Mouse (Mus musculus) intestine, embryonic 16.5 days (tissue): ENCODE results near the gene Folr1. TPM values are rescaled to one million over a fixed set of nuclear protein-coding genes. Genes with fewer than 3 reads are reported as not detected.

Source experiments
- ATAC-seq: fragments of 200-750 bp; cut with Nextera tagmentation; 2 replicates; pipeline ENCODE4 v1.8.0; 2017; ENCODE audit warnings: moderate TSS enrichment, moderate library complexity
- H3K27ac ChIP-seq: fragments of 300-500 bp; sonication (generic); 2 replicates; pipeline ENCODE4 v1.5.1; 2014; ENCODE audit warnings: mild to moderate bottlenecking, low read length
- H3K27me3 ChIP-seq: fragments of 300-500 bp; sonication (generic); replicated peaks from 2 replicates; pipeline ENCODE4 v1.6.1; 2014; ENCODE audit warnings: low read length, control low read depth, mixed read lengths; ENCODE audit not compliant: control insufficient read depth, insufficient read depth
- H3K36me3 ChIP-seq: fragments of 300-500 bp; sonication (generic); 2 replicates; pipeline ENCODE4 v1.6.1; 2014; ENCODE audit warnings: low read length, control low read depth; ENCODE audit not compliant: control insufficient read depth, insufficient read depth
- H3K4me1 ChIP-seq: fragments of 300-500 bp; sonication (generic); 2 replicates; pipeline ENCODE4 v1.6.1; 2014; ENCODE audit warnings: low read length, control low read depth, mixed read lengths; ENCODE audit not compliant: control insufficient read depth, insufficient read depth
- H3K4me2 ChIP-seq: fragments of 300-500 bp; sonication (generic); 2 replicates; pipeline ENCODE4 v1.6.1; 2014; ENCODE audit warnings: low read depth, low read length, control low read depth
- H3K4me3 ChIP-seq: fragments of 300-500 bp; sonication (generic); 2 replicates; pipeline ENCODE4 v1.5.1; 2014; ENCODE audit warnings: mild to moderate bottlenecking, low read length
- H3K9ac ChIP-seq: fragments of 300-500 bp; sonication (generic); 2 replicates; pipeline ENCODE4 v1.6.1; 2014; ENCODE audit warnings: low read depth, low read length
- H3K9me3 ChIP-seq: fragments of 300-500 bp; sonication (generic); 2 replicates; pipeline ENCODE4 v1.6.1; 2016; ENCODE audit warnings: low read length, control low read depth; ENCODE audit not compliant: control insufficient read depth
- WGBS: fragments of 180-500 bp; shearing (Covaris S2); extraction: QIAGEN DNeasy Blood & Tissue Kit; methylation state at CpG from one replicate; pipeline ENCODE4 v1.1.7; 2014; 5-methylcytosine and 5-hydroxymethylcytosine counted together
- polyA plus RNA-seq: library from polyadenylated mRNA; unstranded; fragments of >200 nt; fragmentation: Nextera tagmentation; extraction: Ambion mirVana; gene quantifications from 2 replicates; pipeline ENCODE4 v1.2.1, GENCODE M21; 2015

The Folr1 gene
- polyA plus RNA-seq: 201 and 253 TPM in 2 replicates

- 35% methylated on average over 2 of the region's 2 CpGs for WGBS
- Histone ChIP-seq H3K9ac (peak within 1 kb of the TSS; percentile 47), H3K4me3 (peak within 1 kb of the TSS; percentile 41), H3K36me3 (no peaks in the 10 kb centered on the region), H3K9me3 (no peaks in the 10 kb centered on the region), H3K27me3 (no peaks in the 10 kb centered on the region), H3K4me1 (peaks cover 2% of the 10 kb centered on the region; the same call in 1 of the 2 replicates), H3K27ac (peak within 1 kb of the TSS; percentile 82), H3K4me2 (peak within 1 kb of the TSS; percentile 45)
- peak; percentile 93 for ATAC-seq
These were observed at the start of gene Folr1 for GRCm38 (mm10) chr7:101870629-101871028. Folr1 (minus strand) TSS chr7:101870788.

DNA sequence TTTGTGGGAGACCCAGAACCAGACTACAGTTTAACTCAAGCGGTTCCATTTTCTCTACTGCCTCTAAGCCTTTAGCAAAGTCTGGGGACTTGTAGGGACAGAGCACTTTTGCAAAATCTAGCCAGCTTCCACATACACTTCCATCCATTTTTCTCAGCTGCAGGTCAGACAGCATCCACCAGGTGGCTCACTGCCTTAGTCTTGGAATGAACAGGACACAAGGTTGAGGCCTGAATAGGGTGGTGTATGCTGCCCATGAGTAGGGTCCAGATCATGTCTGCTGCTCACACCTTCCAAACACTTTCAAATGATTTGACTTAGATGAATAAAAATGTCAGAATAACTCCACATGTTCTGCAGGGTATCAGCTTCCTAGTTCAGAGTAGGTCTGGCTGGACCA is 47.5 kb upstream of the Folr1 start:
- WGBS: 16% methylated on average over 1 of the region's 1 CpGs

DNA sequence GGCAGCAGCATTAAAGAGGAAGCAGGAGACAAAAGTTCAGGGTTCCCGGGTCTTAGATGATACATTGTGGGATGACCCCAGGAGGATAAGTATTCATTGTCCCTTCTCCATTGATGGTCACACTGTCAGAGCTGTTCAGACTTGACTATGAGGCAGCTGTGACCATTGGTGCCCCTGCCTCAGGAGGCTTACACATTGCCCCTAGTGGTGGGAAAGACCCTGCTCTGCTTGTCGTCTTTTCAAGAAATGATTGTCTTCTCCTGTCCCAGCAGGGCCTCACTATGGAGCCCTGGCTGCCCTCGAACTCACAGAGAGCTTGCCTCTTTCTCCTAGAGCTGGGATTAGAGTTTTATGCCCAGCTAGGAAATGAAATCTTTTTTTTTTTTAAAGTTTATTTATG is 41.4 kb upstream of the Folr1 start:
- peaks cover 18% of the 10 kb centered on the region for H3K36me3 ChIP-seq

More for the DNA sequence above, 47.5 kb upstream of the Folr1 start:
- ATAC-seq: peak; percentile 64
- no peaks in the 10 kb centered on the region for H3K4me1 ChIP-seq
- no peaks in the 10 kb centered on the region for H3K27me3 ChIP-seq
- peaks cover 7% of the 10 kb centered on the region; the same call in 1 of the 2 replicates for H3K36me3 ChIP-seq
- no peak overlapping the region for H3K27ac ChIP-seq
- H3K4me3 ChIP-seq: no peak overlapping the region
- no peaks in the 10 kb centered on the region for H3K9me3 ChIP-seq
- H3K9ac ChIP-seq: no peak overlapping the region
- H3K4me2 ChIP-seq: no peak overlapping the region

DNA sequence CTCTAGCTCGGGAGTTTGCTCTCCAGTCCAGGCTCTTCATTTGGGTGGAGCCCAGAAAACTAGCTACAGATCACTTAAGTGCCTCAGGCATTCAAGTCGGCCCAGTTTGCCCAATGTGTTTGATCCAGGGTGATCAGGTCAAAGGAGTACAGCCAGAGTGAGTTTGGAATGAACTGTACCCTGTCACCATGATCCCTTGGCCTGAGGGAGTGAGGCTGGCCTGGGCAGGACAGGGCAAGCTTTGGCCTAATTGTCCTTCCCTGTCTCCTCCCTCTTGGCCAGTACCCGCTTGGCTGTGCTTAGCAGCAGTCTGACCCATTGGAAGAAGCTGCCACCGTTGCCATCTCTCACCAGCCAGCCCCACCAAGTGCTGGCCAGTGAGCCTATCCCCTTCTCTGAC is 39.5 kb upstream of the Folr1 start:
- Histone ChIP-seq H3K9me3 (no peaks in the 10 kb centered on the region), H3K36me3 (peaks cover 18% of the 10 kb centered on the region), H3K9ac (no peak overlapping the region), H3K4me1 (peaks cover 19% of the 10 kb centered on the region), H3K4me2 (no peak overlapping the region), H3K27me3 (no peaks in the 10 kb centered on the region), H3K27ac (no peak overlapping the region), H3K4me3 (no peak overlapping the region)
- WGBS: 88% methylated on average over 4 of the region's 4 CpGs
- no peak for ATAC-seq

More for the DNA sequence above, 41.4 kb upstream of the Folr1 start:
- WGBS: 71% methylated on average over 3 of the region's 3 CpGs
- H3K4me2 ChIP-seq: no peak overlapping the region
- H3K27ac ChIP-seq: no peak overlapping the region
- no peak for ATAC-seq
- no peak overlapping the region for H3K9ac ChIP-seq
- no peaks in the 10 kb centered on the region for H3K9me3 ChIP-seq
- H3K4me3 ChIP-seq: no peak overlapping the region
- H3K4me1 ChIP-seq: peaks cover 11% of the 10 kb centered on the region
- no peaks in the 10 kb centered on the region for H3K27me3 ChIP-seq

- no peaks in the 10 kb centered on the region for H3K27me3 ChIP-seq
- no peak overlapping the region for H3K4me3 ChIP-seq
- 0 out of 2 replicates have a peak overlapping the region, but pooled peaks have one; percentile 22 for H3K9ac ChIP-seq
- H3K4me1 ChIP-seq: peaks cover 21% of the 10 kb centered on the region
- H3K27ac ChIP-seq: 0 out of 2 replicates have a peak overlapping the region, but pooled peaks have one; percentile 14
- 0 out of 2 replicates have a peak overlapping the region, but pooled peaks have one; percentile 16 for H3K4me2 ChIP-seq
- H3K9me3 ChIP-seq: no peaks in the 10 kb centered on the region
- no peak for ATAC-seq
- WGBS: 67% methylated on average over 4 of the region's 4 CpGs
- peaks cover 14% of the 10 kb centered on the region for H3K36me3 ChIP-seq
These were observed 37.8 kb upstream of the Folr1 start for GRCm38 (mm10) chr7:101908367-101908766.

DNA sequence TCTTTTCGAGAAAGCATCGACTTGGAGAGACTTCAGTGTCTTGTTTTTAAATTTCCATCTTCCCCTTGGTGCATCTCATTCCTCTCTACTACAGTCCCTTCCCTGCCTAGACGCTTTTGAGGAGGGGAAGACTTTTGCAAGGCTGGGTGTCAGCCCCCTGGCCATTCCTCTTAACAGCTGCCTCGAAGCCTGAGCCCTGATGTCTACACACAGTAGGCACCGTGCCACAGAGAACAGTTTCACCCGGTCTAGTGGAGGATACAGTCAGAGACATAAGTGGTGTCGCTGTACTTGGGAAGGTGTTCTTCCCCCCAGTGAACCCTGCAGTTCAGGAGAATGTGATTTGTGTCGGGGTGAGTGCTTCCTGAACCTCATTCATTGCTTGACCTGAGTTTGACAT is 36.1 kb upstream of the Folr1 start:
- no peaks in the 10 kb centered on the region for H3K9me3 ChIP-seq
- no peak for ATAC-seq
- peak overlapping the region; percentile 91 for H3K4me3 ChIP-seq
- no peaks in the 10 kb centered on the region for H3K27me3 ChIP-seq
- peak overlapping the region; percentile 95 for H3K9ac ChIP-seq
- peak overlapping the region; percentile 68 for H3K4me2 ChIP-seq
- H3K27ac ChIP-seq: peak overlapping the region; percentile 99
- peaks cover 9% of the 10 kb centered on the region for H3K36me3 ChIP-seq
- WGBS: 59% methylated on average over 8 of the region's 8 CpGs
- H3K4me1 ChIP-seq: peaks cover 21% of the 10 kb centered on the region

DNA sequence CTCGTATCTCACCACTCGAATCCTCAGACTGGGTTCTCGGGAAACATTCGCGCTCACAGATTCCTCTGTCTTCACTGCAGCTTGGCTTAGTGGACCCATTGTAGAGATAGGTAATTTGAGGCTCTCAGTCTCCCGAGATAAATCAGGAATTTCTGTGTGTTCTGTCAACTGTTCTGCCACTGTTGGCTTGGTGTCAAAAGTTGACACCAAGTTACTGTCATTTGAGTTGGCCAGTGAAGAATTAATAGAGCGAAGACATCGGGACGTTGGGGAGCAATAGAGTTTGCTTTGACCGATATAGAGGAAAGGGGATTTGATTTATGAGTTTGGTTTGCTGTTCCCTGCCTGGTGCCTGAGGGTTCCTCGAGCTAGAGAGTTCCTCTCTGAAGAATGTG is 35.7 kb upstream of the Folr1 start, which contains the start of gene Tomt:
Gene Tomt (minus strand): TSS at position 73 of the 395 bp plus-strand sequence.
- H3K27me3 ChIP-seq: no peaks in the 10 kb centered on the region
- peaks cover 9% of the 10 kb centered on the region for H3K36me3 ChIP-seq
- WGBS: 9% methylated on average over 11 of the region's 11 CpGs
- peak within 1 kb of the TSS; percentile 68 for H3K4me2 ChIP-seq
- H3K27ac ChIP-seq: peak within 1 kb of the TSS; percentile 99
- H3K9ac ChIP-seq: peak within 1 kb of the TSS; percentile 95
- peak within 1 kb of the TSS; percentile 91 for H3K4me3 ChIP-seq
- no peak for ATAC-seq
- H3K9me3 ChIP-seq: no peaks in the 10 kb centered on the region
- H3K4me1 ChIP-seq: peaks cover 21% of the 10 kb centered on the region

DNA sequence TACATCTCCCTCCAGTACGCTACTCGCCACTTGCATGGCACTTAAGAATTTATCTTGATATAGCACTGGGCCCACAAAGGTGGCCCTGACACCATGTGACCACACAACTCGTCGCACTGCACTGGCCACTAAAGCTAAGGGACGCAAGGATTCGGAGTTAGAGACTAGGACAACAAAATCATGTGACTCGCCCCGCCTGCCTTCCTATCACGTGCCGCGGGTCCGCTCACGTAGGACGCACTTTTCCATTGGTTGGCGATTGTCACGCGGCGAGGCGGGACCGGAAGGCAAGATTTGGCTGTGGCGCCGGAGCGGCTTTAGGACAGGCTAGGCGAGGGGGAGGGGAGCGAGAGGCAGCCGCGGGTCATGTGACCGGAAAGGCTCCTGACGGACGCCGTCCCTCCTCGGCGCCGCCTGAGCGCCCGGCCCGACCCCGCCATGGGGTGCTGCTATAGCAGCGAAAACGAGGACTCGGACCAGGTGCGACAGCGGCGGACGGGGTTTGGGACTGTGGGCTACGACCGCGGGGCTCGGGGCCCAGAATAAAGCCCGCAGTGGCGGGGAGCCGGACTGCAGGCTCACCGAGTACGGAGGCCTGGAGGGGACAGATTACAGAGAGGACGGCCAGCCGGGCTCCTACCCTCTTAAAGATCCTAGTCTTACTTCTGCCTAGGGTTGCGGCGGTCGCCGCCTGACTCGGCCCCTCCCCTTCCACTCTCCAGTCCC is 35.1 kb upstream of the Folr1 start, which contains the start of gene Lamtor1:
Gene Lamtor1 (plus strand): TSS at position 344 of the 726 bp plus-strand sequence.
- Histone ChIP-seq H3K27ac (peak within 1 kb of the TSS; percentile 99), H3K9me3 (no peaks in the 10 kb centered on the region), H3K27me3 (no peaks in the 10 kb centered on the region), H3K4me3 (peak within 1 kb of the TSS; percentile 91), H3K4me2 (peak within 1 kb of the TSS; percentile 68), H3K4me1 (peaks cover 21% of the 10 kb centered on the region), H3K36me3 (peaks cover 6% of the 10 kb centered on the region), H3K9ac (peak within 1 kb of the TSS; percentile 95)
- WGBS: under 1% methylated on average over 61 of the region's 61 CpGs
- peak; percentile 97 for ATAC-seq

GRCm38 (mm10) chr7:101902846-101903245 is 32.3 kb upstream of the Folr1 start:
- Histone ChIP-seq H3K4me1 (peaks cover 14% of the 10 kb centered on the region), H3K9ac (no peak overlapping the region), H3K4me2 (no peak overlapping the region), H3K36me3 (no peaks in the 10 kb centered on the region), H3K4me3 (no peak overlapping the region), H3K27me3 (no peaks in the 10 kb centered on the region), H3K9me3 (no peaks in the 10 kb centered on the region), H3K27ac (no peak overlapping the region)
- ATAC-seq: no peak
